Mouse (Mus musculus) liver, embryonic 12.5 days (tissue): ENCODE measurements at regions not wholly inside any gene's neighbourhood (a gene's known extent, or its start where the extent isn't known, plus 50 kb on each side); places are given as distances from the start of the nearest gene placed in this dataset.

Source experiments
- ATAC-seq: fragments of 200-750 bp; cut with Nextera tagmentation; 2 replicates; pipeline ENCODE4 v1.8.0; 2017; ENCODE audit warnings: moderate number of reproducible peaks, mild to moderate bottlenecking, moderate library complexity
- H3K27ac ChIP-seq: fragments of 300-500 bp; sonication (generic); 2 replicates; pipeline ENCODE4 v1.5.1; 2016; ENCODE audit warnings: mild to moderate bottlenecking
- H3K27me3 ChIP-seq: fragments of 300-500 bp; sonication (generic); replicated peaks from 2 replicates; pipeline ENCODE4 v1.6.1; 2016; ENCODE audit warnings: mild to moderate bottlenecking, moderate library complexity
- H3K36me3 ChIP-seq: fragments of 300-500 bp; sonication (generic); 2 replicates; pipeline ENCODE4 v1.6.1; 2016; ENCODE audit warnings: mild to moderate bottlenecking, moderate library complexity
- H3K4me1 ChIP-seq: fragments of 300-500 bp; sonication (generic); 2 replicates; pipeline ENCODE4 v1.6.1; 2016
- H3K4me2 ChIP-seq: fragments of 300-500 bp; sonication (generic); 2 replicates; pipeline ENCODE4 v1.6.1; 2016; ENCODE audit warnings: mild to moderate bottlenecking, moderate library complexity
- H3K4me3 ChIP-seq: fragments of 300-500 bp; sonication (generic); 2 replicates; pipeline ENCODE4 v1.5.1; 2016; ENCODE audit warnings: mild to moderate bottlenecking, moderate library complexity
- H3K9ac ChIP-seq: fragments of 300-500 bp; sonication (generic); 2 replicates; pipeline ENCODE4 v1.6.1; 2016; ENCODE audit warnings: mild to moderate bottlenecking, moderate library complexity
- H3K9me3 ChIP-seq: fragments of 300-500 bp; sonication (generic); replicated peaks from 2 replicates; pipeline ENCODE4 v1.6.1; 2016; ENCODE audit warnings: mild to moderate bottlenecking, moderate library complexity
- WGBS: fragments of 180-500 bp; shearing (Covaris S2); methylation state at CpG from one replicate; pipeline ENCODE4 v1.1.7; 2016; ENCODE audit not compliant: insufficient replicate concordance; 5-methylcytosine and 5-hydroxymethylcytosine counted together

DNA sequence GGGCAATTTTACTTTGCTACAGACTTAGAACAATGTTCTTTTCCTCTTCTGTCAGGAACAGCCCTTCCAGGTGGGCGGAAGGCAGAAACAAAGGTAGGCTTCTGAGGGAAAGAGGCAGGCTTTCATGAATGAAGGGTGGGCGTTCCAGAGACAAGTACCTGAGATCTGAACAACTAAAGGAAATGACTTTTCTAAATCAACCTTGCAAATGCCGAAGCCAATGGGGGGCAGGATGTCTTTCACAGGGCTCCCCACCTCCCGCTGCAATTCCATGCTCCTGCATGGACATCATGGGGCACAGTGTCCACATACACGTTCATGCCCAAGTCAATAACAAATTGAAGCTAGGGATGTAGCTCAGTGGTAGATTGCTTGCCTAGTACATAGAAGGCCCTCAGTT lies 80.2 kb upstream of the Bach2 start:
- H3K27ac ChIP-seq: no peak overlapping the region
- no peak overlapping the region for H3K4me3 ChIP-seq
- no peaks in the 10 kb centered on the region for H3K9me3 ChIP-seq
- no peak overlapping the region for H3K4me2 ChIP-seq
- no peaks in the 10 kb centered on the region for H3K36me3 ChIP-seq
- no peak overlapping the region for H3K9ac ChIP-seq
- no peaks in the 10 kb centered on the region for H3K27me3 ChIP-seq
- no peak for ATAC-seq
- H3K4me1 ChIP-seq: peaks cover 23% of the 10 kb centered on the region
- 57% methylated on average over 5 of the region's 5 CpGs for WGBS

GRCm38 (mm10) chr4:32158886-32159285 lies 79.7 kb upstream of the Bach2 start:
- H3K4me3 ChIP-seq: no peak overlapping the region
- no peaks in the 10 kb centered on the region for H3K27me3 ChIP-seq
- no peak overlapping the region for H3K27ac ChIP-seq
- WGBS: 66% methylated on average over 4 of the region's 4 CpGs
- no peak overlapping the region for H3K4me2 ChIP-seq
- no peaks in the 10 kb centered on the region for H3K9me3 ChIP-seq
- no peaks in the 10 kb centered on the region for H3K36me3 ChIP-seq
- ATAC-seq: no peak
- H3K4me1 ChIP-seq: peaks cover 25% of the 10 kb centered on the region
- H3K9ac ChIP-seq: no peak overlapping the region

- Histone ChIP-seq H3K27ac (no peak overlapping the region), H3K36me3 (no peaks in the 10 kb centered on the region), H3K9me3 (no peaks in the 10 kb centered on the region), H3K27me3 (no peaks in the 10 kb centered on the region), H3K4me1 (peaks cover 26% of the 10 kb centered on the region), H3K4me3 (no peak overlapping the region), H3K4me2 (no peak overlapping the region), H3K9ac (no peak overlapping the region)
- 0 out of 2 replicates have a peak, but pooled peaks have one; percentile 30 for ATAC-seq
- WGBS: 11% methylated on average over 2 of the region's 2 CpGs
Observed at GRCm38 (mm10) chr4:32160815-32161214, 77.8 kb upstream of the Bach2 start.

DNA sequence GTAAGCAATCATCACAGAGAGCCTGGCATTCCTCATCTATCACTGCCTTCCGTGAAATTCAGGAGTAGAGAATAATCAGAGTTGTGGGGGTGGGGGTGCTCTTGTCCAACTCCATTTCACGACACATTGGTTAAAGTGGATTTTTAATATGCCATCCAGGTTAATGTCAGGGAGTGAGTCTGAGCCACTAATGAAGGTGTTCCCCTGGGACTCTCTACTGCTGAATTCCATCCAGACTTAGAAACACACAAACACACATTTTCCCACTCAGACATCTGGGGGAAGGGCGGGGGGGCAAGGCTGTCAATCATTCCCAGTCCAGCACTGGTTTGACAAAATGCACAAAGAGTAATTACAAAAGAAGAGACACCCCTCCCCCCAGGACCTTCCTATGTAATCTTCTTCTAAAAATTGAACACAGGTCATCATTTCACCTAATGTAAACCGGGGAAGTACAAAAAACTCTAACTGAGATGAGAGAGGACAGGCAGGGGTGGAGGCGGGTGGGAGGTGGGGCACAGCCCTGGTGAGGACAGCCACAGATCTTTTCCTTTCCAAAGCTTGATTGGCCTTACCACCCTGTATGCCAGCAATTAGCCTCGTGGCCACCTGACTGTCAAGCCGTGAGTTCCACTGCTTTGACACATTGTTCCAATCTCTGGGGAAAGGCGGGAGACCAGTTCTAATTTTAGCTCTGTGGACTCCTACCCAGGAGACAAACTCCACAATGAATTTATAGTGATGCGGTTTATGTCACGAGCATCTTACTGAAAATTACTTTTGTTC lies 76.5 kb upstream of the Bach2 start:
- no peak overlapping the region for H3K4me3 ChIP-seq
- ATAC-seq: no peak
- peaks cover 26% of the 10 kb centered on the region for H3K4me1 ChIP-seq
- no peak overlapping the region for H3K9ac ChIP-seq
- H3K36me3 ChIP-seq: no peaks in the 10 kb centered on the region
- no peak overlapping the region for H3K27ac ChIP-seq
- WGBS: 61% methylated on average over 10 of the region's 10 CpGs
- H3K9me3 ChIP-seq: no peaks in the 10 kb centered on the region
- no peaks in the 10 kb centered on the region for H3K27me3 ChIP-seq
- H3K4me2 ChIP-seq: no peak overlapping the region

DNA sequence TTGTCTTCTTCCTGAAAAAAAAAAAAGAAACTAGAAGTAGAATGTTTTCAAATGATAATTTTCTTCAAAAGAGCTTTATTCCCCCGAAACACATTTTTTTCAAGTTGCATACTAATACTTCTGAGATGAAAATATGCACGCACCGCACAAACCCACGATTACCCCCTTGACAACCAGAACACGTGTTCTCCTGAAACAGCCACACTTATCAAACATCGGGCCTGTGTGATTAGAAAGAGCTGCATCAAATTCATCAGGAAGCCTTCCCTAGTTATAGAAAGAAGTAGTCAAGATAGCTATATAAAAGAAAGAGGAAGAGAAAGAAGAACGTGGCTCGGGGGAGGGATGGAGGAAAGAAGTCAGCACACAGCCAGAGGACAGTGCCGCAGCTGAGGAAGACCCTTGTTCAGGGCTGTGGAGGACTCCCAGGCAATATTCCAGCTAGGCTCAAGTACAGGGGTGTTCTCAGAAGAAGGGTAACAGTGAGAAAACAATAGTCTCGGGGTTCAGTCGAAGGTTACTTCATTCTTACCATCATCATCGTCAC lies 75.8 kb upstream of the Bach2 start:
- Histone ChIP-seq H3K36me3 (no peaks in the 10 kb centered on the region), H3K27me3 (no peaks in the 10 kb centered on the region), H3K27ac (no peak overlapping the region), H3K4me2 (no peak overlapping the region), H3K9me3 (no peaks in the 10 kb centered on the region), H3K9ac (no peak overlapping the region), H3K4me3 (no peak overlapping the region), H3K4me1 (peaks cover 26% of the 10 kb centered on the region)
- WGBS: 62% methylated on average over 12 of the region's 12 CpGs
- ATAC-seq: no peak

DNA sequence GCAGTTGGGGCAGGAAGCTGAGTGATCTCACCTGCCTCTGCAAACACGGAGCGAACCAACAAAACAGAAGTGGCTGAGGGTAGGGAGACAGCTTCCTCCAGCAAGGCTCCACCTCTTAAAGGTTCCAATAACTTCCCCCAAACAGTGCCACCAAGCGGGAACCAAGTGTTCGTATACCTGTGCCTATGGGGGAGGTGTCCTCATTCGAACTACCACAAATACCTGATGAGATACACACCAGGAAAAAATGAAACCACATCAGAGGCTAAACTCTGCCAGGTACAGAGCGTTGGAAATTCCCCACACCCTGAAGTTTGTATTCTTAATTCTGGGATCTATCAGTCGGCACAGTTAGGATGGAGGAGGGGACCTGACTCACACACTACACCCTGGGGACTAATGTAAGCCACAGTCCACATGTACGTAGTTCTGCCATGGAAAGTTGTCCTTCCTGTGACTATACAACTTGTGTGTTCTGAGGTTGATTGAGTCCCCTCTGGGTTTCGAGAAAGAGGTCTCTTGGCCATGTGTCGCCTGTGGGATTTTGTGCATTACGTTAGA lies 74.4 kb upstream of the Bach2 start:
- Histone ChIP-seq H3K9me3 (no peaks in the 10 kb centered on the region), H3K4me1 (peaks cover 34% of the 10 kb centered on the region), H3K36me3 (no peaks in the 10 kb centered on the region), H3K27ac (no peak overlapping the region), H3K9ac (no peak overlapping the region), H3K4me2 (no peak overlapping the region), H3K27me3 (no peaks in the 10 kb centered on the region), H3K4me3 (no peak overlapping the region)
- WGBS: 76% methylated on average over 11 of the region's 11 CpGs
- no peak for ATAC-seq

DNA sequence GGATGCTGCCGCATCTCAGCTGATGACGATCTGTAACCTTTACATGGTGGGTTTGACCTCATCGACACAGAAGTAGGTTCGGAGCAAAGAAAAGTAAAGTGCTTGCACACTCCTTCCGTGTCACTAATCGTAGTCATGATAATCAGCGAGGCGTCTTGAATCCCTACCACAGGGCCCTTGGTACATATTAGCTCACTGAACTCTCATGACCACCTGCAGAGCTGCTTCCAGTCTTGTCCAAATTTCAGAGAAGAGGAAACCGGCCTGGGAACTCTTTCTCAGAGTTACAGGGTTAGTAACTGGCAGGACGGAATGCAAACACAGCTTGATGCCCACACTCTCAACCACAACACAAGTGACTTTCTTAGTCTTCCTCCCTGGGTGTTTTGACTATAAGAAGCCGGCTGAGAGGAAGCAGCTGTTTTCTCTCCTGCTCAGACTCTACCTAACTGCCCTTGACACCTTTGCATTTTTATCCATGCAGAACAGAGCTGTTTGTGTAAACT lies 73.8 kb upstream of the Bach2 start:
- no peaks in the 10 kb centered on the region for H3K36me3 ChIP-seq
- peaks cover 40% of the 10 kb centered on the region for H3K4me1 ChIP-seq
- no peak overlapping the region for H3K4me2 ChIP-seq
- no peak for ATAC-seq
- WGBS: 78% methylated on average over 11 of the region's 11 CpGs
- H3K9ac ChIP-seq: no peak overlapping the region
- H3K9me3 ChIP-seq: no peaks in the 10 kb centered on the region
- H3K27me3 ChIP-seq: no peaks in the 10 kb centered on the region
- H3K27ac ChIP-seq: no peak overlapping the region
- H3K4me3 ChIP-seq: no peak overlapping the region

- H3K4me2 ChIP-seq: no peak overlapping the region
- no peak for ATAC-seq
- H3K9me3 ChIP-seq: no peaks in the 10 kb centered on the region
- no peaks in the 10 kb centered on the region for H3K36me3 ChIP-seq
- 54% methylated on average over 12 of the region's 12 CpGs for WGBS
- no peaks in the 10 kb centered on the region for H3K27me3 ChIP-seq
- peaks cover 47% of the 10 kb centered on the region for H3K4me1 ChIP-seq
- no peak overlapping the region for H3K27ac ChIP-seq
- H3K9ac ChIP-seq: no peak overlapping the region
- no peak overlapping the region for H3K4me3 ChIP-seq
Observed at GRCm38 (mm10) chr4:32165918-32166528, 72.6 kb upstream of the Bach2 start.

DNA sequence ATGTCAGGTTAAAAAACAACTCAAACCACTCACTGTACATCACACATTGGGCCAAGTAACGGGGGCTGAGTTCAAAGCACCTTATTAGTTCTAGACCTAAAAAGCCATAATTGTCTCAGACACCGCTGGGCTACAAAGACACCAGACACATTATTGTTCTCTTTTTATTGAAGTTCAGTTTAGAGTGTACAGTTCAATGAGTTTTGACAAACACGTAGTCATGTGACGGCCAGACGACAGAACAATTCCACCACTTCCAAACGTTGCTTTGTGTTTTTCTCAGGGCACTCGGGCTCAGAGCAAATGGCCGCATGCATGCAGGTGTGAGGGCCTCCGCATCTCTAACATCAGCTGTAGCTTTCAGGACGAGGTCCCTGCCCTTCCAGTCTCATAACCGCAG lies 71.5 kb upstream of the Bach2 start:
- H3K27me3 ChIP-seq: no peaks in the 10 kb centered on the region
- H3K36me3 ChIP-seq: no peaks in the 10 kb centered on the region
- H3K9me3 ChIP-seq: no peaks in the 10 kb centered on the region
- no peak overlapping the region for H3K27ac ChIP-seq
- no peak for ATAC-seq
- H3K4me2 ChIP-seq: no peak overlapping the region
- no peak overlapping the region for H3K9ac ChIP-seq
- WGBS: 80% methylated on average over 11 of the region's 11 CpGs
- no peak overlapping the region for H3K4me3 ChIP-seq
- peaks cover 47% of the 10 kb centered on the region for H3K4me1 ChIP-seq

DNA sequence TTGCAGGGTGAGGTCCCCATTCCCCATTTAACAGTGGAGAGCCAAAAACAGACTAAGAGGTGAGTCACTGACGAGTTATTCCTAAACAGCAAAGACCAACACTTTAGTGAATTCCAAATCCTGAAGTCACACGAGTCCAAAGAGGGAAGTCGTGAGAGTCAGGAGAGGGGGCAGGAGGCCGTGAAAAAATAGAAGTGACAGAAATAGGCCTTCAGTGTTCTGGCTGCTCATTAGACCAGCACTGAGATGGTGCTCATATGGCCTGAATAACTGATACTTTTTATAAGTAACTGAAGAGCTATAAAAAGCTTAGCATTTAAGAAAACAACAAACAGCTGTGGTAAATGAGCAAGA lies 68.5 kb upstream of the Bach2 start:
- Histone ChIP-seq H3K9me3 (no peaks in the 10 kb centered on the region), H3K4me2 (peak overlapping the region; percentile 81), H3K27me3 (no peaks in the 10 kb centered on the region), H3K27ac (peak overlapping the region; percentile 90), H3K36me3 (no peaks in the 10 kb centered on the region), H3K4me1 (peaks cover 54% of the 10 kb centered on the region), H3K9ac (peak overlapping the region; percentile 61), H3K4me3 (peak overlapping the region; percentile 56)
- ATAC-seq: no peak
- WGBS: 14% methylated on average over 4 of the region's 4 CpGs

DNA sequence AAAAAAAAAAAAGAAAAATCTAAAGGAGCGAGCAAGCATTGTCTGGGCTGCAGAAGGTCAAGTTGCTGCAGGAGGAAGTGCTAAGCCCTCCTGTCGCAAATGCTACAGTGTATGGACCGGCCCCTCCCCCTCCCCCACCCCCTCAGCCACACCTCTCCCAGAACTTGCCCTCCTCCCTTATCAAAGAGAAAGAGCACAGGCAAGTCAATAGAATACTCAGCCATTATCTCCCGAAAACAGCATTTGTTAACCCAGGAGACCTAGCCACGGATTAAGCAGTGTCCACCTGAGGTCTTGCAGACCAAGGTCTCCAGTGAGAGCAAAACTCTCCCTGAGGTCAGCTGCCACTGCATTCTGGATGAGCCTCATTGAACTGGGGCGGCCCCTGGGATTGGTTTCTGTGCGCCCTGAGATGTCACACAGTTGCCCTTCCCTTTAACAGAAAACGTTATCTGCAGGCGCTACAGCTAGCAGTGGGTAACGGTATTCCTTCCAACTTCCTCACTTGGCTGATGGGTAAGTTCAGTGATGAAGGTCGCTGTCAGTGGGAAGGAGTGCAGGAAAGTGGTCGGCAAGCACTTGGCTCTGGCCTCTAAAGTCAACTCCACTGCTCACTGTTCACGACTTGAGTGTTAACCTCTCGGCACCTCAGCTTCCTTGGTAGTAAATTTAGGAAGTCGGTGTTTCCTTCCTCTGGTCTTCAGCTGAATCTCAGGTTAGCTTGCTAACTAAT lies 68.0 kb upstream of the Bach2 start:
- Histone ChIP-seq H3K9me3 (no peaks in the 10 kb centered on the region), H3K36me3 (no peaks in the 10 kb centered on the region), H3K9ac (peak overlapping the region; percentile 61), H3K27ac (peak overlapping the region; percentile 90), H3K4me3 (peak overlapping the region; percentile 56), H3K4me1 (peaks cover 54% of the 10 kb centered on the region), H3K27me3 (no peaks in the 10 kb centered on the region), H3K4me2 (peak overlapping the region; percentile 81)
- ATAC-seq: peak; percentile 85
- WGBS: 7% methylated on average over 15 of the region's 15 CpGs

GRCm38 (mm10) chr4:32171291-32171690 lies 67.3 kb upstream of the Bach2 start:
- Histone ChIP-seq H3K9me3 (no peaks in the 10 kb centered on the region), H3K4me3 (peak overlapping the region; percentile 56), H3K27ac (peak overlapping the region; percentile 90), H3K9ac (peak overlapping the region; percentile 61), H3K36me3 (no peaks in the 10 kb centered on the region), H3K4me2 (peak overlapping the region; percentile 81), H3K27me3 (no peaks in the 10 kb centered on the region), H3K4me1 (peaks cover 54% of the 10 kb centered on the region)
- ATAC-seq: no peak
- WGBS: 51% methylated on average over 6 of the region's 6 CpGs
